Mouse (Mus musculus): ENCODE measurements around the gene Spsb4. TPM values are rescaled to one million over a fixed set of nuclear protein-coding genes. Genes with fewer than 3 reads are reported as not detected.

Spsb4 gene
- polyA plus RNA-seq, 1 experiment = 0.05 TPM

DNA sequence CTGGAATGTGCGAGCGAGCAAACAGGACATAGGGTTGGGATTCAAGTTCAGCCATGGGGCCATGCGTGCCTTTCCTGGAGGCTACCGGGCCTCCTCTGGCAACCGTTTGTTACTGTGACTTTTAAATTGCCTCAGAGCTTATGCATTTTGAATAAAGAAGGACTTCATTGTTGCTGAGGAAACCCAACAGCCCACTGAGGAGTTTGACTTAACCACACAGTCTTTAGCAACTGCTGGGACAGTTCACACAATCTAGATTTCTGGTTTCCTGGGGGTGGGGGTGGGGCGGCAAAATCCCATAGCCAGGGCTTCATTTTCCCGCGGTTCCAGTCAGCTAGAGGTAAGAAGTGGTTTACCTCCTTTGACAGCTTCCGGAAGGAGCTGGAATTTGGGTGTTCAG is 23.9 kb downstream of the Spsb4 start:
- Histone ChIP-seq H3K27me3 (ENCODE audit: control insufficient read depth, insufficient read depth, low read length) (no peaks in the 10 kb centered on the region), H3K36me3 (ENCODE audit: control insufficient read depth, insufficient read depth, low read length) (no peaks in the 10 kb centered on the region), H3K4me1 (ENCODE audit: control insufficient read depth, insufficient read depth, insufficient read length) (no peaks in the 10 kb centered on the region), H3K4me3 (ENCODE audit: extremely low read depth, insufficient read depth, insufficient read length) (no peak overlapping the region), H3K27ac (ENCODE audit: insufficient read depth, low read length) (no peak overlapping the region)
- DNase-seq (ENCODE audit: low read depth in 1 of 2, low spot score in 2 of 2) = no peak
- no peak for TF ChIP-seq CTCF (IDR thresholded peaks at IDR 0.05; ENCODE audit: extremely low read depth, insufficient read depth, insufficient read length, insufficient replicate concordance)
- TF ChIP-seq POLR2A (IDR thresholded peaks at IDR 0.05; ENCODE audit: low read depth, low read length) = no peak
- WGBS = 87% methylated on average over 9 of the region's 9 CpGs

- no peaks in the 10 kb centered on the region for H3K36me3 ChIP-seq (ENCODE audit: control insufficient read depth, insufficient read depth, low read length)
- H3K27me3 ChIP-seq (ENCODE audit: control insufficient read depth, insufficient read depth, low read length) = no peaks in the 10 kb centered on the region
- H3K4me3 ChIP-seq (ENCODE audit: extremely low read depth, insufficient read depth, insufficient read length) = no peak overlapping the region
- DNase-seq (ENCODE audit: low read depth in 1 of 2, low spot score in 2 of 2) = no peak
- WGBS = 88% methylated on average over 14 of the region's 14 CpGs
- no peak overlapping the region for H3K27ac ChIP-seq (ENCODE audit: insufficient read depth, low read length)
- no peaks in the 10 kb centered on the region for H3K4me1 ChIP-seq (ENCODE audit: control insufficient read depth, insufficient read depth, insufficient read length)
- no peak for TF ChIP-seq POLR2A (IDR thresholded peaks at IDR 0.05; ENCODE audit: low read depth, low read length)
- no peak for TF ChIP-seq CTCF (IDR thresholded peaks at IDR 0.05; ENCODE audit: extremely low read depth, insufficient read depth, insufficient read length, insufficient replicate concordance)
These were observed 27.5 kb downstream of the Spsb4 start for GRCm38 (mm10) chr9:96991118-96991517.

DNA sequence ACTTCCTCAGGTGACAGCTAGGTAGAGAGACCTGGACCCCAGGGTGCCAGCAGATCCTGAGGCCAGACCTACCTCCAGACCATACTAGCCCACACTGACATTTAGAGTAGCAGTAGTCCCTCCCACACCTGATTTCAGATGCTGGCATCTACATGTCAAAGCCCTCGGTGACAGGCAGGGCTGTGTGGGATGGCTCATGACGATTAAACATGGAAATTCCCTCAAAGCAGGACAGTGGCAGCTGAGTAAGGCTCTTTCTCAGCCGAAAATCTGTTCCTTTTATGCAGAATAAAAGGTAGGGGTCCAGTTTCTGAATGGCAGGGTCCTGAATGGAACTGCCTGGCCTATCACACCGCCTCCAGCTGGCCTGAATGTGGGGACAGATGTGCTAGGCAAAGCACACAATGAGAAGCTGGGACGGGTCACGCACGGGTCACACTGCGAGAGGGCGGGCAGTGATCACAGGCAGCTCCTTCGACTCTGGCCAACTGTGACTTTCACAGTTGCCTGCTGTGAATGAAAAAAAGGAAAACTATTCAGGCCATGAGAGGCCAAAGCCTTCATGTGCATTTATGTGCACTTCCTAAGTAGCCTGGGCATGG is 29.2 kb downstream of the Spsb4 start:
- DNase-seq (ENCODE audit: low read depth in 1 of 2, low spot score in 2 of 2) = no peak
- no peak overlapping the region for H3K4me3 ChIP-seq (ENCODE audit: extremely low read depth, insufficient read depth, insufficient read length)
- H3K27ac ChIP-seq (ENCODE audit: insufficient read depth, low read length) = no peak overlapping the region
- 71% methylated on average over 10 of the region's 10 CpGs for whole genome bisulfite sequencing
- H3K27me3 ChIP-seq (ENCODE audit: control insufficient read depth, insufficient read depth, low read length) = no peaks in the 10 kb centered on the region
- H3K4me1 ChIP-seq (ENCODE audit: control insufficient read depth, insufficient read depth, insufficient read length) = no peaks in the 10 kb centered on the region
- no peak for TF ChIP-seq POLR2A (IDR thresholded peaks at IDR 0.05; ENCODE audit: low read depth, low read length)
- TF ChIP-seq CTCF (IDR thresholded peaks at IDR 0.05; ENCODE audit: extremely low read depth, insufficient read depth, insufficient read length, insufficient replicate concordance) = no peak
- H3K36me3 ChIP-seq (ENCODE audit: control insufficient read depth, insufficient read depth, low read length) = no peaks in the 10 kb centered on the region

DNA sequence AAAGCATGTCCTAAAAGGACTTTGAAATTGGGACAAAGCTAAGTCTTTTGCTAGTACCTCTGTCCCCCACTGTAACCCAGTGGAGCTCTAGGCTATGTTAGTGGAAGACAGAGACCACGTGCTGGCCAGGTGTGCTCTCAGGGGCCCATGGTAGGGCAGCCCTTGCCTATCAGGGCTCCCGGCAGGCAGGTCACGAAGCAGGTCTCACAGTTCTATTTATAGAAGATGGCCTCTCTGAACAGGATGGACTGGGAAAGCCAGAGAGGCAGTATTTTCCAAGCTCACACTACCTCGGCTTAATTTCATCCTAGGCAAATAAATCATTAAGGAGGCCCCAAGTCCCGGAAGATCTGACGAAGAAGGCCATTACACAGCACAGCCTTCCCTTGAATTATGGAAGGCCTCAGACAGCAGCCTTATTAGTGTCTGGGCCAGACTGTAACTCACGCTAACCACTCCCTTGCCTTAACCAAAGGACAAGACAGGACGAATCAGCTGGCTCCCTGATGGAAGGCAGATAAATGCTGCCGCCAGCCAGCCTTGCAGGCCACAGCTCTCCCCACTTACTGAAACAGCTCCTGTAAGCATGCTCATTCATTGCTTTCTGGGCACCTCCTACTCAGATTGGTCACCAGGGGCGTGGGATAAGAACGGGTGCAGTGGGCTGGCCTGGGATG is 31.7 kb downstream of the Spsb4 start:
- TF ChIP-seq CTCF (IDR thresholded peaks at IDR 0.05; ENCODE audit: extremely low read depth, insufficient read depth, insufficient read length, insufficient replicate concordance) (no peak), POLR2A (IDR thresholded peaks at IDR 0.05; ENCODE audit: low read depth, low read length) (no peak)
- Histone ChIP-seq H3K36me3 (ENCODE audit: control insufficient read depth, insufficient read depth, low read length) (no peaks in the 10 kb centered on the region), H3K4me1 (ENCODE audit: control insufficient read depth, insufficient read depth, insufficient read length) (no peaks in the 10 kb centered on the region), H3K27me3 (ENCODE audit: control insufficient read depth, insufficient read depth, low read length) (no peaks in the 10 kb centered on the region), H3K27ac (ENCODE audit: insufficient read depth, low read length) (no peak overlapping the region), H3K4me3 (ENCODE audit: extremely low read depth, insufficient read depth, insufficient read length) (no peak overlapping the region)
- no peak for DNase-seq (ENCODE audit: low read depth in 1 of 2, low spot score in 2 of 2)
- 79% methylated on average over 11 of the region's 11 CpGs for WGBS

GRCm38 (mm10) chr9:96984034-96984433 is 34.6 kb downstream of the Spsb4 start:
- H3K4me1 ChIP-seq (ENCODE audit: control insufficient read depth, insufficient read depth, insufficient read length) = no peaks in the 10 kb centered on the region
- no peak overlapping the region for H3K4me3 ChIP-seq (ENCODE audit: extremely low read depth, insufficient read depth, insufficient read length)
- WGBS = 90% methylated on average over 8 of the region's 8 CpGs
- H3K27ac ChIP-seq (ENCODE audit: insufficient read depth, low read length) = no peak overlapping the region
- no peaks in the 10 kb centered on the region for H3K27me3 ChIP-seq (ENCODE audit: control insufficient read depth, insufficient read depth, low read length)
- H3K36me3 ChIP-seq (ENCODE audit: control insufficient read depth, insufficient read depth, low read length) = no peaks in the 10 kb centered on the region
- TF ChIP-seq POLR2A (IDR thresholded peaks at IDR 0.05; ENCODE audit: low read depth, low read length) (no peak), CTCF (IDR thresholded peaks at IDR 0.05; ENCODE audit: extremely low read depth, insufficient read depth, insufficient read length, insufficient replicate concordance) (no peak)
- no peak for DNase-seq (ENCODE audit: low read depth in 1 of 2, low spot score in 2 of 2)

GRCm38 (mm10) chr9:96982940-96983339 is 35.7 kb downstream of the Spsb4 start:
- DNase-seq (ENCODE audit: low read depth in 1 of 2, low spot score in 2 of 2) = no peak
- 87% methylated on average over 3 of the region's 3 CpGs for WGBS
- Histone ChIP-seq H3K27ac (ENCODE audit: insufficient read depth, low read length) (no peak overlapping the region), H3K4me3 (ENCODE audit: extremely low read depth, insufficient read depth, insufficient read length) (no peak overlapping the region), H3K4me1 (ENCODE audit: control insufficient read depth, insufficient read depth, insufficient read length) (no peaks in the 10 kb centered on the region), H3K36me3 (ENCODE audit: control insufficient read depth, insufficient read depth, low read length) (no peaks in the 10 kb centered on the region), H3K27me3 (ENCODE audit: control insufficient read depth, insufficient read depth, low read length) (no peaks in the 10 kb centered on the region)
- TF ChIP-seq CTCF (IDR thresholded peaks at IDR 0.05; ENCODE audit: extremely low read depth, insufficient read depth, insufficient read length, insufficient replicate concordance) (no peak), POLR2A (IDR thresholded peaks at IDR 0.05; ENCODE audit: low read depth, low read length) (no peak)

DNA sequence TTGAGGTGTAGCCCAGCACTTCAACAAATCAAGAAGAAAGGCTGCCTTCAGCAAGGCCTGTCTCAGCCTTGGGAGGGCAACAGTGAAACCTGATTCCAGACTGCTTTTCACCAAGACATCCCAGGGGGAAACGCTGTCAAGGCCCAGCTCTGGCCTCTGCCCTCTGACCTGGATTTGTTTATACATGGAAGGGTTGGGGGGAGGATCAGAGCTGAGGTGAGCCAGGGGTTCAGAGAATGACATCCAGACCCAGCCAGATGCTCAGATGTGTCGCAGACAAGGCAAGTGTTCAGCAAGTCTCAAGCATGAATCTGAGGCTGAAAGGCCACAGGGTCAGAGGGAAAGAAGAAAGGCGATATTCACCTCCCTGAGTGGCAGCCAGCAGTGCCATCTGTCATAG is 36.3 kb downstream of the Spsb4 start:
- H3K36me3 ChIP-seq (ENCODE audit: control insufficient read depth, insufficient read depth, low read length) = no peaks in the 10 kb centered on the region
- H3K4me3 ChIP-seq (ENCODE audit: extremely low read depth, insufficient read depth, insufficient read length) = no peak overlapping the region
- H3K4me1 ChIP-seq (ENCODE audit: control insufficient read depth, insufficient read depth, insufficient read length) = no peaks in the 10 kb centered on the region
- DNase-seq (ENCODE audit: low read depth in 1 of 2, low spot score in 2 of 2) = no peak
- no peaks in the 10 kb centered on the region for H3K27me3 ChIP-seq (ENCODE audit: control insufficient read depth, insufficient read depth, low read length)
- no peak overlapping the region for H3K27ac ChIP-seq (ENCODE audit: insufficient read depth, low read length)
- TF ChIP-seq POLR2A (IDR thresholded peaks at IDR 0.05; ENCODE audit: low read depth, low read length) = no peak
- WGBS = 87% methylated on average over 3 of the region's 3 CpGs

Data from spleen, adult 2 months (tissue).